Mouse (Mus musculus): Measurements from ENCODE around the gene Olfr1448. TPM values are rescaled to one million over a fixed set of nuclear protein-coding genes. Genes with fewer than 3 reads are reported as not detected.
"Not testable (repeated sequence)": the region's sequence is repeated elsewhere in the genome, so short reads cannot be mapped to it uniquely, and the experiment has no call there.

Gene Olfr1448
- not detected in 2 replicates for polyA plus RNA-seq (2016; fragmentation: Nextera tagmentation; extraction: Ambion mirVana)

GRCm38 (mm10) chr19:12924319-12924718 is at the start of gene Olfr1448:
TSS of gene Olfr1448 (minus strand) at chr19:12924419.
- no peaks in the 10 kb centered on the region for H3K36me3 ChIP-seq
- DNase-seq (ENCODE audit: low spot score): no peak
- H3K27ac ChIP-seq: no peak within 1 kb of the TSS
- WGBS: 84% methylated on average over 1 of the region's 1 CpGs
- H3K4me3 ChIP-seq: no peak within 1 kb of the TSS
- H3K4me1 ChIP-seq: no peaks in the 10 kb centered on the region
- H3K27me3 ChIP-seq (ENCODE audit: low read depth, poor library complexity, severe bottlenecking): no peaks in the 10 kb centered on the region
- H3K9me3 ChIP-seq (replicated peaks): no peaks in the 10 kb centered on the region

GRCm38 (mm10) chr19:12970082-12970481 is 45.9 kb upstream of the Olfr1448 start:
- H3K4me3 ChIP-seq; H3K9me3 ChIP-seq (replicated peaks); DNase-seq (ENCODE audit: low spot score); H3K27ac ChIP-seq; H3K4me1 ChIP-seq; H3K36me3 ChIP-seq; H3K27me3 ChIP-seq (ENCODE audit: low read depth, poor library complexity, severe bottlenecking): not testable (repeated sequence)
- WGBS: 88% methylated on average over 5 of the region's 5 CpGs

DNA sequence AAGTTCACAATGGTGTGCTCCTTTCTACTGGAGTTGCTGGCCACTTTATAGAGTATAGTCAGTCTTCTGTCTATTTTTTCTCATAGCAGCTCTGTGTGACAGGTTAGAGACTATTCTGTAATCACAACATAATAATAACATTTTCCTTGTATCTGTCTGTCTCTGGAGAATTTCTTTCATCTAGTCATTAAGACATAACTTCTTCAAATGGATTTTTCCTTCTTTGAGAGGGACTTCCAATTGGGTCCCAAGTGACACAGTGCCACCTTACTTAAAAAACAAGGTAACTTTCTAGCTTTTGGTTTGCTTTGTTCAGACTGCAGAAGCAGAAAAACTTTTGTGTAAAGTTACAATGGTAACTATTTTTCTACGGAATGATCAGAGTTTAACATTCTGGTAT is 25.7 kb upstream of the Olfr1448 start, which contains the start of gene Olfr1450:
Gene Olfr1450 (plus strand): TSS at position 301 of the 400 bp plus-strand sequence.
- Histone ChIP-seq H3K4me1 (no peaks in the 10 kb centered on the region), H3K27ac (no peak within 1 kb of the TSS), H3K4me3 (no peak within 1 kb of the TSS), H3K27me3 (ENCODE audit: low read depth, poor library complexity, severe bottlenecking) (no peaks in the 10 kb centered on the region), H3K9me3 (replicated peaks) (peaks cover 4% of the 10 kb centered on the region; the same call in 1 of the 2 replicates), H3K36me3 (no peaks in the 10 kb centered on the region)
- DNase-seq (ENCODE audit: low spot score): no peak
- WGBS: 83% methylated on average over 1 of the region's 1 CpGs

- Histone ChIP-seq H3K4me3 (no peak within 1 kb of the TSS), H3K9me3 (replicated peaks) (no peaks in the 10 kb centered on the region), H3K27me3 (ENCODE audit: low read depth, poor library complexity, severe bottlenecking) (no peaks in the 10 kb centered on the region), H3K4me1 (no peaks in the 10 kb centered on the region), H3K36me3 (no peaks in the 10 kb centered on the region), H3K27ac (no peak within 1 kb of the TSS)
- DNase-seq (ENCODE audit: low spot score): no peak
Observed at GRCm38 (mm10) chr19:12930540-12930939, 6.3 kb upstream of the Olfr1448 start, which contains the start of gene Olfr1449. TSS of gene Olfr1449 (plus strand) at chr19:12930840.

- H3K27me3 ChIP-seq (ENCODE audit: low read depth, poor library complexity, severe bottlenecking): no peaks in the 10 kb centered on the region
- DNase-seq (ENCODE audit: low spot score): no peak
- no peaks in the 10 kb centered on the region for H3K36me3 ChIP-seq
- 98% methylated on average over 1 of the region's 1 CpGs for WGBS
- H3K9me3 ChIP-seq (replicated peaks): no peaks in the 10 kb centered on the region
- no peaks in the 10 kb centered on the region for H3K4me1 ChIP-seq
- no peak within 1 kb of the TSS for H3K4me3 ChIP-seq
- H3K27ac ChIP-seq: no peak within 1 kb of the TSS
Observed at GRCm38 (mm10) chr19:12903643-12904042, 20.6 kb downstream of the Olfr1448 start, which contains the start of gene Olfr1447. TSS of gene Olfr1447 (minus strand) at chr19:12903743.

DNA sequence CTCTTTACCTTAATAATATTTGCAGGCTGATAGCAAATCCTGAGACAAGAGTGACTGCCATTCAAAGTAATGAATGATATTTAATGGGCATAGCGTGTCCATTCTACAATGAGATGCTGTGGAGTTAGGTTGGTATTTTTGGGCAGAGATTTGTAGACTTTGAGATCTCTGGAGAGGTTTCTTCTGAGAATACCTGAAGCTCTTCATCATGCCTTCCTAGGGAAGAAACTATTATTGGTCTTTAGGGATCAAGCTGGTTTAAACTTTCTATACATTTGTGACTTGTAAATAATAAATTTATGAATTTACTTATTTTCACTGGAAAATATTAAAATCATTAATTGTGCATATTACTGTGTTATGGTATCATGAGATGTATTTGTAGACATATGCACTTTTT is 30.8 kb downstream of the Olfr1448 start, which contains the start of gene Olfr1446:
Gene Olfr1446 (minus strand): TSS at position 101 of the 400 bp plus-strand sequence.
- Histone ChIP-seq H3K4me1 (no peaks in the 10 kb centered on the region), H3K36me3 (no peaks in the 10 kb centered on the region), H3K27me3 (ENCODE audit: low read depth, poor library complexity, severe bottlenecking) (no peaks in the 10 kb centered on the region), H3K4me3 (no peak within 1 kb of the TSS), H3K27ac (no peak within 1 kb of the TSS), H3K9me3 (replicated peaks) (no peaks in the 10 kb centered on the region)
- DNase-seq (ENCODE audit: low spot score): no peak
- WGBS: 85% methylated on average over 1 of the region's 1 CpGs

GRCm38 (mm10) chr19:12883555-12883954 is 40.7 kb downstream of the Olfr1448 start, which contains the start of gene Olfr1445:
TSS of gene Olfr1445 (plus strand) at chr19:12883855.
- 88% methylated on average over 2 of the region's 2 CpGs for WGBS
- Histone ChIP-seq H3K27me3 (ENCODE audit: low read depth, poor library complexity, severe bottlenecking) (no peaks in the 10 kb centered on the region), H3K9me3 (replicated peaks) (no peaks in the 10 kb centered on the region), H3K4me3 (no peak within 1 kb of the TSS), H3K36me3 (no peaks in the 10 kb centered on the region), H3K4me1 (no peaks in the 10 kb centered on the region), H3K27ac (no peak within 1 kb of the TSS)
- no peak for DNase-seq (ENCODE audit: low spot score)

Other genes with a start within 250 kb of the Olfr1448 start
- not detected in 2 replicates for gene Olfr1443, start 246.3 kb downstream of the Olfr1448 start, polyA plus RNA-seq (2016; fragmentation: Nextera tagmentation; extraction: Ambion mirVana)
- gene Keg1, start 228.6 kb downstream of the Olfr1448 start, polyA plus RNA-seq (2016; fragmentation: Nextera tagmentation; extraction: Ambion mirVana): not detected in 2 replicates
- 1.8 and 2.2 TPM in 2 replicates for gene Cntf, start 158.8 kb downstream of the Olfr1448 start, polyA plus RNA-seq (2016; fragmentation: Nextera tagmentation; extraction: Ambion mirVana)
- gene Zfp91, start 128.3 kb downstream of the Olfr1448 start, polyA plus RNA-seq (2016; fragmentation: Nextera tagmentation; extraction: Ambion mirVana): 11.0 and 13.5 TPM in 2 replicates
- 0.68 and 0.78 TPM in 2 replicates for gene Lpxn, start 128.2 kb downstream of the Olfr1448 start, polyA plus RNA-seq (2016; fragmentation: Nextera tagmentation; extraction: Ambion mirVana)
- not detected in 2 replicates for gene Gm5244, start 77.7 kb downstream of the Olfr1448 start, polyA plus RNA-seq (2016; fragmentation: Nextera tagmentation; extraction: Ambion mirVana)
- gene Olfr1444, start 67.1 kb downstream of the Olfr1448 start, polyA plus RNA-seq (2016; fragmentation: Nextera tagmentation; extraction: Ambion mirVana): not detected in 2 replicates
- not detected in 2 replicates for gene Olfr1445, start 40.6 kb downstream of the Olfr1448 start, polyA plus RNA-seq (2016; fragmentation: Nextera tagmentation; extraction: Ambion mirVana)
- not detected in 2 replicates for gene Olfr1446, start 30.9 kb downstream of the Olfr1448 start, polyA plus RNA-seq (2016; fragmentation: Nextera tagmentation; extraction: Ambion mirVana)
- gene Olfr1447, start 20.7 kb downstream of the Olfr1448 start, polyA plus RNA-seq (2016; fragmentation: Nextera tagmentation; extraction: Ambion mirVana): not detected in 2 replicates
- gene Olfr1449, start 6.4 kb upstream of the Olfr1448 start, polyA plus RNA-seq (2016; fragmentation: Nextera tagmentation; extraction: Ambion mirVana): not detected in 2 replicates
- not detected in 2 replicates for gene Olfr1450, start 25.8 kb upstream of the Olfr1448 start, polyA plus RNA-seq (2016; fragmentation: Nextera tagmentation; extraction: Ambion mirVana)
- gene Olfr1451, start 70.6 kb upstream of the Olfr1448 start, polyA plus RNA-seq (2016; fragmentation: Nextera tagmentation; extraction: Ambion mirVana): not detected in 2 replicates
- not detected in 2 replicates for gene Olfr1453, start 103.9 kb upstream of the Olfr1448 start, polyA plus RNA-seq (2016; fragmentation: Nextera tagmentation; extraction: Ambion mirVana)
- gene Olfr1454, start 136.2 kb upstream of the Olfr1448 start, polyA plus RNA-seq (2016; fragmentation: Nextera tagmentation; extraction: Ambion mirVana): not detected in 2 replicates
- gene Olfr1457, start 173.5 kb upstream of the Olfr1448 start, polyA plus RNA-seq (2016; fragmentation: Nextera tagmentation; extraction: Ambion mirVana): not detected in 2 replicates
- gene Olfr1458, start 182.4 kb upstream of the Olfr1448 start, polyA plus RNA-seq (2016; fragmentation: Nextera tagmentation; extraction: Ambion mirVana): not detected in 2 replicates
- not detected in 2 replicates for gene Olfr1459, start 225.1 kb upstream of the Olfr1448 start, polyA plus RNA-seq (2016; fragmentation: Nextera tagmentation; extraction: Ambion mirVana)
- gene Olfr1461, start 238.6 kb upstream of the Olfr1448 start, polyA plus RNA-seq (2016; fragmentation: Nextera tagmentation; extraction: Ambion mirVana): not detected in 2 replicates